Mouse (Mus musculus) monocyte, adult 59 days (primary cell): Measurements from ENCODE around the gene BC035044. TPM values are rescaled to one million over a fixed set of nuclear protein-coding genes. Genes with fewer than 3 reads are reported as not detected.

Experiments
- total RNA-seq, 2 experiments: library from RNA; stranded (reverse); gene quantifications; one replicate each; pipeline ENCODE4 v1.2.4; 2023

Gene BC035044
- 100 to 1,000 TPM in 1 of 2 experiments, 10 to 100 TPM in 1; 97.2 to 102 TPM for total RNA-seq

GRCm38 (mm10) chr6:128890948-128891355, at the start of gene BC035044:
BC035044 (minus strand) TSS chr6:128891126.

DNA sequence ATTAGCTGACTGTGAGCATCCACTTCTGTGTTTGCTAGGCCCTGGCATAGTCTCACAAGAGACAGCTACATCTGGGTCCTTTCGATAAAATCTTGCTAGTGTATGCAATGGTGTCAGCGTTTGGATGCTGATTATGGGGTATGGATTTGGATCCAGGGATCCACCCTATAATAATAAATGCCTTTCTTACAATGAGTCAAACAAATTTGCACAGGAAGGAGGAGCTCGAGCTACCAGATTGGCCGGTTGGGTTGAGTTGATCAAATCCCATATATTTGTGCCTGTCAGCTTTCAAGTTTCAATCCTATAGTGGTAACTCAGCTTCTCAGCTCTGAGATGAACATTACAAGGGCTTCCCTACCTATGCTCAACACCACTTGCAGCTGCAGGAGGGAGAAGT, 43.2 kb upstream of the BC035044 start, which contains the start of gene Clec2g:
Gene Clec2g, plus strand, starts transcription at position 301 of the 400 bp plus-strand sequence.

DNA sequence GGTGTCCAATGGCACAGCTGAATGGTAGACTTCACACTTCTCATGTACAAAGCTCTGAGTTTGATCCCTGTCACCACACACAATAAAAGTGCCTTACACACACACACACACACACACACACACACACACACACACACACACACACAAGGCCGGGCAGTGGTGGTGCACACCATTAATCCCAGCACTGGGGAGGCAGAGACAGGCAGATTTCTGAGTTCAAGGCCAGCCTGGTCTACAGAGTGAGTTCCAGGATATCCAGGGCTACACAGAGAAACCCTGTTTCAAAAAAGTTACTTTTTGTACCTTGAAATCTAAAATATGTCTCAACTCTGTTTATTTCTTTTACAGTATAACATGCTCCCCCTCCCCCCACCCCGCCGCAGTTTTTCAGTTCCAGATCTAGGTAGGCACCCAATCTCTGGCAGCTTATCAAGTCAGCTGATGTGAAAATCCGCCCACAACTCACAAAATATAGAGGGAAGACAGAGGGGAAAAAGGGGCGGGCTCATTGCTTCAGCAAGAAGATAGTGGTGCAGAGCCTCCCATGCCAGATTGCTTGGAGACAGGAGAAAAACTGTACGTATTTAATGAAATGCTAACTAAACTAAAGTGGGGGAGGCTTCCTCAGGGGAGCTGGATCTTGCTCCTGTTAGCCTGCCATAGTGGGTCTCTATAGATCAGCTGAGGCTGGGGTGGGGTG, 3.7 kb downstream of the BC035044 start, which contains the start of gene Clec2i:
Gene Clec2i, plus strand, starts transcription at position 498 of the 700 bp plus-strand sequence.

GRCm38 (mm10) chr6:128826132-128826531, 64.8 kb downstream of the BC035044 start, which contains the start of the genes Gm44511 and Klrb1b:
Gm44511 (minus strand) TSS chr6:128826315.
Klrb1b (minus strand) TSS chr6:128826331.

Other genes starting within 250 kb of the BC035044 start
- 1 to 10 TPM in 1 of 2 experiments, not detected in 1; 1.0 TPM for gene Clec2h, start 228.7 kb downstream of the BC035044 start, total RNA-seq
- gene Klrb1, start 168.1 kb downstream of the BC035044 start, total RNA-seq: not detected
- gene Klrb1c, start 101.9 kb downstream of the BC035044 start, total RNA-seq: under 1 TPM; 0.27 to 0.60 TPM
- gene Gm44511, start 64.8 kb downstream of the BC035044 start, total RNA-seq: not detected
- under 1 TPM in 1 of 2 experiments, not detected in 1; 0.50 TPM for gene Klrb1b, start 64.8 kb downstream of the BC035044 start, total RNA-seq
- 10 to 100 TPM; 32.5 to 32.6 TPM for gene Clec2i, start 3.5 kb downstream of the BC035044 start, total RNA-seq
- gene Clec2g, start 43.3 kb upstream of the BC035044 start, total RNA-seq: 1 to 10 TPM; 7.1 to 7.8 TPM
- 1 to 10 TPM; 1.8 to 5.8 TPM for gene Klrb1f, start 154.8 kb upstream of the BC035044 start, total RNA-seq
- not detected for gene Clec2e, start 209.8 kb upstream of the BC035044 start, total RNA-seq